Mouse (Mus musculus): Measurements from ENCODE around the gene Spn. TPM values are rescaled to one million over a fixed set of nuclear protein-coding genes. Genes with fewer than 3 reads are reported as not detected.

Gene Spn
- polyA plus RNA-seq, 1 experiment from 2014 or later: not detected

- Histone ChIP-seq H3K4me2 (replicated peaks) (no peak overlapping the region), H3K36me3 (replicated peaks; ENCODE audit: control insufficient read depth, insufficient read depth) (no peaks in the 10 kb centered on the region), H3K27ac (no peak overlapping the region), H3K9me3 (ENCODE audit: control insufficient read depth, low read length) (no peaks in the 10 kb centered on the region), H3K4me1 (replicated peaks; ENCODE audit: control insufficient read depth, insufficient read depth, low read length) (no peaks in the 10 kb centered on the region), H3K27me3 (ENCODE audit: control insufficient read depth, insufficient read depth, low read length) (no peaks in the 10 kb centered on the region), H3K4me3 (replicated peaks; ENCODE audit: low read length) (no peak overlapping the region), H3K9ac (no peak overlapping the region)
- ATAC-seq (ENCODE audit: low FRiP score) (no peak), DNase-seq (ENCODE audit: low spot score) (no peak)
- WGBS: 88% methylated on average over 12 of the region's 12 CpGs
Measured at GRCm38 (mm10) chr7:127165607-127166493, 28.2 kb upstream of the Spn start.

DNA sequence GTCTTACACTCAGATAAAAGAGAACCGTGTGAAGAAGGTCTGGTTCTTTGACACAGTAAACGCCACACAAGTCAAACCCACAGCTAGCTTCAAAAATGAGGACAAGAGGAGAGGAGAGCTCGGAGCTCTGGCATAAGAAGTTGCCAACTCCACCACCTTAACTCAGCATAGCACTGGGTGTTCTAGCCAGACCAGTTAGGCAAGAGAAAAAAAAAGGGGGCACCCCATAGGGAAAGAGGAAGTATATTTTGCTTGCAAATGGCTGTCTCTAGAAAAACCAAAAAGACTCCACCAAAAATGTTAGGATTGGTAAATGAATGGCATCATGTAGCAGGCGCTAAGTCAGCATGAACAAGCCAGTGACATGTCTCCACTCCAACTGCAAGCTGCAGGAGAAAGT is 26.4 kb upstream of the Spn start:
- Histone ChIP-seq H3K36me3 (replicated peaks; ENCODE audit: control insufficient read depth, insufficient read depth) (no peaks in the 10 kb centered on the region), H3K4me3 (replicated peaks; ENCODE audit: low read length) (no peak overlapping the region), H3K27ac (no peak overlapping the region), H3K27me3 (ENCODE audit: control insufficient read depth, insufficient read depth, low read length) (no peaks in the 10 kb centered on the region), H3K4me2 (replicated peaks) (no peak overlapping the region), H3K9ac (no peak overlapping the region), H3K4me1 (replicated peaks; ENCODE audit: control insufficient read depth, insufficient read depth, low read length) (no peaks in the 10 kb centered on the region), H3K9me3 (ENCODE audit: control insufficient read depth, low read length) (no peaks in the 10 kb centered on the region)
- DNase-seq (ENCODE audit: low spot score) (no peak), ATAC-seq (ENCODE audit: low FRiP score) (no peak)
- 85% methylated on average over 4 of the region's 4 CpGs for WGBS

DNA sequence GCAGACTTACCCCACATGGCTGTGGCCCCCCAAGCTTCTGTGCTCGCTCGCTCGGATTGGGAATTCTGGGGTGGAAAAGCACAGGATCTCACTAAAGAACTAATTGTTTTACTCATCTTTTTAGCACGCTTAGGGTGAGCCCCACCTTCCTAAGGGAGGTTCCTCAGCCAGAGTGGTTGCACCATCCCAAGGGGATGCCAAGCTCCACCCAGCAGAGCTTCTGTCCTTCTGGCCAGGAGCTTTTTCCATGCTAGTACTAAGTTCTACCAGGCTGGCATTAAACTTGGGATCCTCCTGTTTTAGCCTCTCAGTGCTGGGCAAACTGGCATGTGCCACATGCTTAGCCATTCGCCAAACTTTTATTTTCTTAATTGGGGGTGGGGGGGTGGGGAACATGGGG is 24.9 kb upstream of the Spn start:
- H3K9me3 ChIP-seq (ENCODE audit: control insufficient read depth, low read length): no peaks in the 10 kb centered on the region
- H3K4me1 ChIP-seq (replicated peaks; ENCODE audit: control insufficient read depth, insufficient read depth, low read length): no peaks in the 10 kb centered on the region
- H3K4me2 ChIP-seq (replicated peaks): no peak overlapping the region
- no peak overlapping the region for H3K27ac ChIP-seq
- no peak for ATAC-seq (ENCODE audit: low FRiP score)
- H3K4me3 ChIP-seq (replicated peaks; ENCODE audit: low read length): no peak overlapping the region
- no peak for DNase-seq (ENCODE audit: low spot score)
- WGBS: 86% methylated on average over 5 of the region's 5 CpGs
- H3K36me3 ChIP-seq (replicated peaks; ENCODE audit: control insufficient read depth, insufficient read depth): no peaks in the 10 kb centered on the region
- H3K27me3 ChIP-seq (ENCODE audit: control insufficient read depth, insufficient read depth, low read length): no peaks in the 10 kb centered on the region
- H3K9ac ChIP-seq: no peak overlapping the region

GRCm38 (mm10) chr7:127157548-127157947 is 19.9 kb upstream of the Spn start:
- no peak for ATAC-seq (ENCODE audit: low FRiP score)
- Histone ChIP-seq H3K4me3 (replicated peaks; ENCODE audit: low read length) (no peak overlapping the region), H3K36me3 (replicated peaks; ENCODE audit: control insufficient read depth, insufficient read depth) (no peaks in the 10 kb centered on the region), H3K9ac (no peak overlapping the region), H3K4me1 (replicated peaks; ENCODE audit: control insufficient read depth, insufficient read depth, low read length) (no peaks in the 10 kb centered on the region), H3K27me3 (ENCODE audit: control insufficient read depth, insufficient read depth, low read length) (no peaks in the 10 kb centered on the region), H3K9me3 (ENCODE audit: control insufficient read depth, low read length) (no peaks in the 10 kb centered on the region), H3K27ac (no peak overlapping the region), H3K4me2 (replicated peaks) (no peak overlapping the region)
- DNase-seq (ENCODE audit: low spot score): no peak
- 89% methylated on average over 4 of the region's 4 CpGs for WGBS

DNA sequence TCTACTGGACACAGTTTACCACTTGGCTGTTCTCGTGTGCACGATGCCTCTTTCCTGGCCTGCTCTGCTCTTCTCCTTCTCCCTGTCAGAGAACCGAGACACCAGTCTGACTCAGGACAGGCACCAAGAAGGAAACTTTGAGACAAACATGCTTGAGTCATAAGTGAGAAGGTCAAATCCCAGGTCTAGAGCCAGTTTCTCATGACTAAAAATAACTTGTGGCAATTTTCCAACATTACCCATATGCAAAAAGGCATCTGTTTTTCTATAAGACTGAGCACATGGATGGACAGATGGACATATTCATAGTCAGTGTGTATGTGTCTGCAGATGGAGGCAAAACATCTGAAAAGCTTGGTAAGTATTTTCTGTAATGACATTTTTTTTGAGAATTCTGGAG is 15.9 kb upstream of the Spn start:
- no peak overlapping the region for H3K4me2 ChIP-seq (replicated peaks)
- H3K4me3 ChIP-seq (replicated peaks; ENCODE audit: low read length): no peak overlapping the region
- no peak for ATAC-seq (ENCODE audit: low FRiP score)
- no peak overlapping the region for H3K27ac ChIP-seq
- WGBS: 91% methylated on average over 3 of the region's 3 CpGs
- DNase-seq (ENCODE audit: low spot score): no peak
- H3K9me3 ChIP-seq (ENCODE audit: control insufficient read depth, low read length): no peaks in the 10 kb centered on the region
- no peaks in the 10 kb centered on the region for H3K27me3 ChIP-seq (ENCODE audit: control insufficient read depth, insufficient read depth, low read length)
- no peaks in the 10 kb centered on the region for H3K36me3 ChIP-seq (replicated peaks; ENCODE audit: control insufficient read depth, insufficient read depth)
- H3K9ac ChIP-seq: no peak overlapping the region
- H3K4me1 ChIP-seq (replicated peaks; ENCODE audit: control insufficient read depth, insufficient read depth, low read length): no peaks in the 10 kb centered on the region

- Histone ChIP-seq H3K27me3 (ENCODE audit: control insufficient read depth, insufficient read depth, low read length) (no peaks in the 10 kb centered on the region), H3K4me2 (replicated peaks) (no peak overlapping the region), H3K36me3 (replicated peaks; ENCODE audit: control insufficient read depth, insufficient read depth) (no peaks in the 10 kb centered on the region), H3K27ac (no peak overlapping the region), H3K9ac (no peak overlapping the region), H3K4me3 (replicated peaks; ENCODE audit: low read length) (no peak overlapping the region), H3K9me3 (ENCODE audit: control insufficient read depth, low read length) (no peaks in the 10 kb centered on the region), H3K4me1 (replicated peaks; ENCODE audit: control insufficient read depth, insufficient read depth, low read length) (no peaks in the 10 kb centered on the region)
- DNase-seq (ENCODE audit: low spot score) (no peak), ATAC-seq (ENCODE audit: low FRiP score) (no peak)
- WGBS: 95% methylated on average over 6 of the region's 6 CpGs
Measured at GRCm38 (mm10) chr7:127152464-127152863, 14.8 kb upstream of the Spn start.

- Histone ChIP-seq H3K36me3 (replicated peaks; ENCODE audit: control insufficient read depth, insufficient read depth) (no peaks in the 10 kb centered on the region), H3K27ac (no peak overlapping the region), H3K4me2 (replicated peaks) (no peak overlapping the region), H3K9ac (no peak overlapping the region), H3K27me3 (ENCODE audit: control insufficient read depth, insufficient read depth, low read length) (no peaks in the 10 kb centered on the region), H3K4me3 (replicated peaks; ENCODE audit: low read length) (no peak overlapping the region), H3K9me3 (ENCODE audit: control insufficient read depth, low read length) (no peaks in the 10 kb centered on the region), H3K4me1 (replicated peaks; ENCODE audit: control insufficient read depth, insufficient read depth, low read length) (no peaks in the 10 kb centered on the region)
- DNase-seq (ENCODE audit: low spot score) (no peak), ATAC-seq (ENCODE audit: low FRiP score) (no peak)
- WGBS: 73% methylated on average over 3 of the region's 3 CpGs
Measured at GRCm38 (mm10) chr7:127147901-127148300, 10.3 kb upstream of the Spn start.

DNA sequence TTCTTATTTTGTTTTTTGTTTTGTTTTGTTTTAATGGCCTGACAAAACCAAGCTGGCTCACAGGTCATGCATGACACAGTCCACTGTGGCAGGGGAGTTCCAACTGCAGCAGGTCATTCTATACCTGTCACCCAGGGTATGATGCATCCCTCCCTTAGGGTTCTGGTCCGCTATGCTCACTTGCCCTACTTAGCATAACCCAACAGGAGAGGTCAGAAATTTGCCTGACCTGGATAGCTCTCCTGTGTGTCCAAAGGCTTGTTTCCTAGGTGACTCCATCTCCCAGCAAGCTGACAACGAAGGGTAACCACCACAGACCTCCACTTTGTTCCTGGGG is 8.6 kb upstream of the Spn start:
- ATAC-seq (ENCODE audit: low FRiP score) (no peak), DNase-seq (ENCODE audit: low spot score) (no peak)
- Histone ChIP-seq H3K36me3 (replicated peaks; ENCODE audit: control insufficient read depth, insufficient read depth) (no peaks in the 10 kb centered on the region), H3K4me3 (replicated peaks; ENCODE audit: low read length) (no peak overlapping the region), H3K9ac (no peak overlapping the region), H3K9me3 (ENCODE audit: control insufficient read depth, low read length) (no peaks in the 10 kb centered on the region), H3K27me3 (ENCODE audit: control insufficient read depth, insufficient read depth, low read length) (no peaks in the 10 kb centered on the region), H3K27ac (no peak overlapping the region), H3K4me2 (replicated peaks) (no peak overlapping the region), H3K4me1 (replicated peaks; ENCODE audit: control insufficient read depth, insufficient read depth, low read length) (no peaks in the 10 kb centered on the region)
- 47% methylated on average over 2 of the region's 2 CpGs for WGBS

- H3K4me3 ChIP-seq (replicated peaks; ENCODE audit: low read length): no peak overlapping the region
- no peaks in the 10 kb centered on the region for H3K36me3 ChIP-seq (replicated peaks; ENCODE audit: control insufficient read depth, insufficient read depth)
- H3K4me1 ChIP-seq (replicated peaks; ENCODE audit: control insufficient read depth, insufficient read depth, low read length): no peaks in the 10 kb centered on the region
- H3K27me3 ChIP-seq (ENCODE audit: control insufficient read depth, insufficient read depth, low read length): no peaks in the 10 kb centered on the region
- 57% methylated on average over 9 of the region's 9 CpGs for WGBS
- H3K9ac ChIP-seq: no peak overlapping the region
- H3K9me3 ChIP-seq (ENCODE audit: control insufficient read depth, low read length): no peaks in the 10 kb centered on the region
- no peak overlapping the region for H3K27ac ChIP-seq
- H3K4me2 ChIP-seq (replicated peaks): no peak overlapping the region
- ATAC-seq (ENCODE audit: low FRiP score): no peak
- DNase-seq (ENCODE audit: low spot score): no peak
Measured at GRCm38 (mm10) chr7:127145387-127146266, 8.0 kb upstream of the Spn start.

Measured in hindbrain, embryonic 14.5 days (tissue).